Mouse (Mus musculus): ENCODE results near the gene Gucd1.

- TF ChIP-seq CTCF (conservative IDR thresholded peaks at IDR 0.05; ENCODE audit: insufficient read depth, insufficient read length, low read depth, low read length) (peak; percentile 69), POLR2A (IDR thresholded peaks at IDR 0.05; ENCODE audit: low read depth, low read length) (no peak)
These were observed 78.5 kb downstream of the Gucd1 start for GRCm38 (mm10) chr10:75439211-75439811.
